Mouse (Mus musculus) hindbrain, postnatal 0 days (tissue): ENCODE measurements around the gene Kif2a. TPM values are rescaled to one million over a fixed set of nuclear protein-coding genes. Genes with fewer than 3 reads are reported as not detected.

Experiments
- ATAC-seq: fragments of 200-750 bp; cut with Nextera tagmentation; 2 replicates; pipeline ENCODE4 v1.8.0; 2017; ENCODE audit warnings: mild to moderate bottlenecking, moderate TSS enrichment, moderate library complexity
- DNase-seq: peaks from one replicate; pipeline ENCODE4 v3.0.0-alpha.2; 2015; ENCODE audit warnings: low spot score
- H3K27ac ChIP-seq: fragments of 300-500 bp; sonication (generic); 2 replicates; pipeline ENCODE4 v1.5.1; 2014; ENCODE audit warnings: mild to moderate bottlenecking
- H3K27me3 ChIP-seq: fragments of 300-500 bp; sonication (generic); 2 replicates; pipeline ENCODE4 v1.6.1; 2014; ENCODE audit warnings: low read length, mixed read lengths; ENCODE audit not compliant: insufficient read depth
- H3K36me3 ChIP-seq: fragments of 300-500 bp; sonication (generic); 2 replicates; pipeline ENCODE4 v1.6.1; 2014; ENCODE audit warnings: low read length, mixed read lengths; ENCODE audit not compliant: insufficient read depth
- H3K4me1 ChIP-seq: fragments of 300-500 bp; sonication (generic); 2 replicates; pipeline ENCODE4 v1.6.1; 2014; ENCODE audit warnings: antibody characterized with exemption, low read length, mixed read lengths; ENCODE audit not compliant: insufficient read depth
- H3K4me2 ChIP-seq: fragments of 300-500 bp; sonication (generic); 2 replicates; pipeline ENCODE4 v1.6.1; 2014; ENCODE audit warnings: low read depth, mild to moderate bottlenecking, low read length, moderate library complexity, mixed read lengths
- H3K4me3 ChIP-seq: fragments of 300-500 bp; sonication (generic); 2 replicates; pipeline ENCODE4 v1.5.1; 2014; ENCODE audit warnings: low read length
- H3K9ac ChIP-seq: fragments of 300-500 bp; sonication (generic); replicated peaks from 2 replicates; pipeline ENCODE4 v1.6.1; 2014; ENCODE audit warnings: mild to moderate bottlenecking, low read length, moderate library complexity, mixed read lengths
- H3K9me3 ChIP-seq: fragments of 300-500 bp; sonication (generic); 2 replicates; pipeline ENCODE4 v1.6.1; 2016; ENCODE audit warnings: low read length, mixed read lengths
- CTCF ChIP-seq: IDR thresholded peaks from 2 replicates; pipeline ENCODE4 v1.5.1; 2016; ENCODE audit warnings: antibody characterized with exemption, control low read depth, low read depth
- WGBS: fragments of 180-500 bp; shearing (Covaris S2); extraction: QIAGEN DNeasy Blood & Tissue Kit; methylation state at CpG from one replicate; pipeline ENCODE4 v1.1.7; 2014; 5-methylcytosine and 5-hydroxymethylcytosine counted together
- polyA plus RNA-seq: library from polyadenylated mRNA; unstranded; fragments of >200 nt; fragmentation: Nextera tagmentation; extraction: Ambion mirVana; gene quantifications from 2 replicates; pipeline ENCODE4 v1.2.1, GENCODE M21; 2015
- total RNA-seq: library from RNA; depleted of rRNA; stranded (reverse); fragments of >200 nt; gene quantifications from 2 replicates; pipeline ENCODE4 v1.2.3, GENCODE M21; 2014; rRNA removed

Kif2a gene
- total RNA-seq: 23.7 and 29.9 TPM in 2 replicates
- 81.2 and 102 TPM in 2 replicates for polyA plus RNA-seq

DNA sequence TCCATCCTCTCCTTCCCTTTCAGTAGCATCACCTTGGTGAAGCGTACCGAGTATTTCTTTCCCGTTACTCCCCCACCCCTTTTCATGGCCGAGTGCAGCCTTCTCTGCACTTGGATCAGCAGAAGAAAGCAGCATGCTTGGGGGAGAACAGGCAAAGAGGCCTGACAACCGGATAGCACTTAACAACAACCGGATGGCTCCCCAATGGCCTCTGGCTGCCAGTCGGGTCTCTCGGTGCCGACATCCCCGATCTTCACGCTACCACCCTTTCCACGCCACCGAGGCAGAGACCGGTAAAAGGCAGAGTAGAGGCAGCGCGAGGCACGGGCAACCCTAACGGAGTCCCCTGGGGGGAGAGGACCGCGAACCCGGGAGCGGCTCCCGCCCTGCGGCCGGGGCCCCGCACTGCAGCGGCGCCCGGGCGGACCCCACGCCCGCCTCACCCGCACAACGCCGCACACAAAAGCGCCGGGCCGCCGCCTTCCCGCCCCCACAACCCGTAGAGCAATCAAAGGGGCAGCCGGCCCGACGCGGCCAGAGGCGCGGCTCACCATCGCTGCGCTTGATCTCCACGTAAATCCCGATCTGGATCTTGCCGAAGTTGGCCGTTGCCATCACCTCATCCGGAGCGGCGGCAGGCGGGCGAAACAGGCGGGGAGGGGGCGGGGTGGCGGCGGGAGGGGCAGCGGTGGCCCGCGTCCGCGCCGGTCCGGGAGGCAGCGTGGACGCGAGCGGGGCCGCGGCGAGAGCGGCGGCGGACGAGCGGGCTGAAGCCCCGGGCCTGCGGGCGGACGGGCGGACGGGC, at the start of gene Kif2a:
Gene Kif2a, minus strand, starts transcription at position 666 of the 805 bp plus-strand sequence.
- no peak for TF ChIP-seq CTCF
- Histone ChIP-seq H3K4me1 (0 out of 2 replicates have a peak, but pooled peaks cover 3% of the 10 kb centered on the region), H3K4me3 (peak within 1 kb of the TSS; percentile 83), H3K4me2 (peak within 1 kb of the TSS; percentile 68), H3K36me3 (no peaks in the 10 kb centered on the region), H3K9me3 (no peaks in the 10 kb centered on the region), H3K9ac (peak within 1 kb of the TSS; percentile 90), H3K27me3 (no peaks in the 10 kb centered on the region), H3K27ac (peak within 1 kb of the TSS; percentile 92)
- WGBS: under 1% methylated on average over 74 of the region's 87 CpGs
- DNase-seq (peak; percentile 72), ATAC-seq (peak; percentile 75)

DNA sequence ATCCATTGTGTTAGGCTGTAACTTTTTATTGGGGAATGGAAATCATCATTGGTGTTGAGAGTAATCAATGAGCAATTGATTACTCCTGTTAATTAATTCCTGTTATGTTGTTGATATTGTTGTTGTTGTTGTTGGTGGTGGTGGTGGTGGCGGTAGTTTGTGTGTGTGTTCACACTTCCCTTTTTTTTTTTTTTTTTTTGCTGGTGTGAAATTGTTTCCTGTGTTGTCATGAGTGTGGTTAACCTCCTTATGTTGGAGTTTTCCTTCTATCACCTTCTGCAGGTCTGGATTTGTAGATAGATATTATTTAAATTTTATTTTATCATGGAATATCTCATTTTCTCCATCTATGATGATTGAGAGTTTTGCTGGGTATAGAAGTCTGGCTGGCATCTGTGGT, 47.1 kb upstream of the Kif2a start:
- ATAC-seq: no peak
- no peak for DNase-seq
- H3K36me3 ChIP-seq: no peaks in the 10 kb centered on the region
- H3K4me2 ChIP-seq: no peak overlapping the region
- H3K27ac ChIP-seq: no peak overlapping the region
- 100% methylated on average over 1 of the region's 1 CpGs for WGBS
- H3K27me3 ChIP-seq: no peaks in the 10 kb centered on the region
- no peaks in the 10 kb centered on the region for H3K9me3 ChIP-seq
- no peak overlapping the region for H3K9ac ChIP-seq
- TF ChIP-seq CTCF: no peak
- no peaks in the 10 kb centered on the region for H3K4me1 ChIP-seq
- no peak overlapping the region for H3K4me3 ChIP-seq

DNA sequence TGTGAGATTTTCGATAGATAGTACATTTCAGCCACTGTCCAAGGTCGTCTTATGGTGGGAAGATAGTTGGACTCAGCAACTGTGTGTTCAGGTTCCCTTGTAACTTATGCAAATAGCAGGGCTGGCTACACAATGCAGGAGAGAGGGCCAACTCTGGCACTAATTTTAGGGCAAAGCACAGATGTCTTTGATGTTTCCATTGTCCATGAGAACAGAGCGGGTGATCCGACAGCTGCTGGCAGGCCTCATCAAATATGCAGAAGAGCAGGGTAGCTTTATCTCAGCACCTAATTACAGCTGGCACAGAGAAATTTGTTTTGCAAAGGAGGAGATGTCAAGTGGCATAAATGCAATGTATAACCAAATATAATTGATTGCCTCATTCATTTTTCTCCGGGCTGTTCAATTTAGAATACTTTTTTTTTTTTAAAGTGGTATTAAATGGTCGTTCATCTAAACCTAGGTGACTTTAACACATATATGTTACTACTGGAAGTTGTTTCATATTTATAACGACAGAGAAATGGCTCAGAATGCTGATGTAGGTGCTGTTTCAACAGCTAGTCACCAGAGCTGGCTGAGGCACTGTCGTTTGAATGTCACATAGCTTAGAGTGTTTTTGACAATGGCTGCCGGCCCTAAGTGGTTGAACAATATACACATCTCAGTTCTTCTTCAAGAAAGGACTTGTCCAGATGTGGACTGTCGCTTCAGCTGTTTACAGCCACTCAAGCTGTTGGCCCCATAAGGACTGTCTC, 43.4 kb upstream of the Kif2a start:
- Histone ChIP-seq H3K27ac (no peak overlapping the region), H3K4me3 (no peak overlapping the region)
- no peak for TF ChIP-seq CTCF

DNA sequence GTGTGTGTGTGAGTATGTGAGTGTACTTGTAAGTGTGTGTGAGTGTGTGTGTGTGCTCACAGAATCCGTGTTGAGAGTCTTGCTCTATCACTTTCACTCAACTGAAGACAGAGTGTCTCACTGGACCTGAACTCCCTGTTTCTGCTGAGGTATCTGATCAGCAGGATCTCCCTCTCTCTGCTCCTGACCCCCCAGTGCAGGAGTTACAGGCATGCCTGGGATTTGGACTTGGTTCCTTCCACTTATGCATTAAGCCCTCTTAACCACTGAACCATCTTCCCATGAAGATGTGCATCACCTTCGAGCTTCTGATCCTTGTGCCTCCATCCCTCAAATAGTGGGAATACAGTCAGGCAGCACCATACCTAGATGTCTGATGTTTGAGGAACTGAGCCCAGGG, 42.3 kb upstream of the Kif2a start:
- Histone ChIP-seq H3K36me3 (no peaks in the 10 kb centered on the region), H3K4me2 (no peak overlapping the region), H3K9me3 (no peaks in the 10 kb centered on the region), H3K9ac (no peak overlapping the region), H3K27ac (no peak overlapping the region), H3K4me1 (no peaks in the 10 kb centered on the region), H3K4me3 (no peak overlapping the region), H3K27me3 (no peaks in the 10 kb centered on the region)
- DNase-seq (no peak), ATAC-seq (no peak)
- no peak for TF ChIP-seq CTCF
- 91% methylated on average over 2 of the region's 2 CpGs for WGBS

More for the DNA sequence above, 43.4 kb upstream of the Kif2a start:
- WGBS: 52% methylated on average over 10 of the region's 10 CpGs
- ATAC-seq (no peak), DNase-seq (no peak)
- Histone ChIP-seq H3K9me3 (no peaks in the 10 kb centered on the region), H3K4me2 (no peak overlapping the region), H3K27me3 (no peaks in the 10 kb centered on the region), H3K36me3 (no peaks in the 10 kb centered on the region), H3K9ac (no peak overlapping the region), H3K4me1 (no peaks in the 10 kb centered on the region)

DNA sequence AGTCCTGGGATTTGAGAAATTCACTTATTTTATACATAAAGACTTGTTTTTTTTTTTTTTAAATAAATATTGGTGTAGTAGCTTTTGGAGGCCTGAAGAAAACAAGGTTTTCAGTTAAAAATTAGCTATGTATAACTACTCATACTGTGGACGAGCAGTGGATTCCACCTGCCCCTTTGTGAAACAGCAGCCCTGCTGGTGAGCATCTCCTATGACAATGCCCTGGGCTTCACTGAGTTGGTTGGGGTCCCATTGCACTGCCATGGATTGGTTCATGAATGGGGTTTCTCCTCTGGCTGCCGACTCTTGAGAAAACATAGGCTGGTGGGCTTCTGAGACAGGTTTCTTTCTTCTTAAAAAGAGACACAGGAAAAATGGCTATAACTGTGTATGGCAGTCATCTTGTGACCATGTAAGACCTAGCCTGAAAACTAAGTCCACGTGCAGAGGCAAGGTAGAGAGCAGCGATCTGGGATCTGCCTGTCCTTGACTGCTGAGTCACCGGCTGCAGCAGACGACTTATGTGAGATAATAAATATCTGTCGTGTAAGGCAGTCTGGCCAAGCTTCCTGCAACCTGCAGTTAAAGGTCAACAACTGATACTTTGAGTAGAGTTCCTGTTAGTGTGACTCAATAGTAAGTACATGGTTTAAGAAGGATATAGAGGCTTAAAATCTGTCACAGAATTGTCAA, 41.3 kb upstream of the Kif2a start:
- 73% methylated on average over 7 of the region's 7 CpGs for WGBS

DNA sequence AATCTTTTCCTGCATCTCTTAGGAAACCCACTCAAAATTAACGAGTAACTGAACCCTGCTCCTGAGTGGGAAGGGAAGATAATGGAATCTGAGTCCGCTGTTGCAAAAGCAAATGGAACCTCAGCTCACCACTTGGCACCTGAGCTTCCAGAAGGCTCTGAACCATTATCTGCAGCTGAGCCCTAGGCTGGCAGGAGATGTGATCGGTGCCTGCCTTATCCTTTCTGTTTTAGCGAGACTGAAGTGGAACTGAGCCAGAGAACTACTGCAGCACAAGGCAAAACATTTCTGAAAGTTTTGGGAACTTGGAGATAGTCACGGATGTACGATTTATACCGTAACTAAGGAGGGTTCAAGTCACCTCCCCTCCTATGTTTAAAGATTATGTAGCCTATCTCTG, 38.2 kb upstream of the Kif2a start:
- no peaks in the 10 kb centered on the region for H3K27me3 ChIP-seq
- no peaks in the 10 kb centered on the region for H3K36me3 ChIP-seq
- H3K9ac ChIP-seq: no peak overlapping the region
- DNase-seq (no peak), ATAC-seq (no peak)
- no peaks in the 10 kb centered on the region for H3K4me1 ChIP-seq
- TF ChIP-seq CTCF: no peak
- no peak overlapping the region for H3K27ac ChIP-seq
- H3K4me3 ChIP-seq: no peak overlapping the region
- WGBS: 72% methylated on average over 7 of the region's 7 CpGs
- no peaks in the 10 kb centered on the region for H3K9me3 ChIP-seq
- no peak overlapping the region for H3K4me2 ChIP-seq

More for the DNA sequence above, 41.3 kb upstream of the Kif2a start:
- Histone ChIP-seq H3K9ac (no peak overlapping the region), H3K9me3 (no peaks in the 10 kb centered on the region), H3K27me3 (no peaks in the 10 kb centered on the region), H3K36me3 (no peaks in the 10 kb centered on the region), H3K27ac (no peak overlapping the region), H3K4me1 (no peaks in the 10 kb centered on the region), H3K4me3 (no peak overlapping the region), H3K4me2 (no peak overlapping the region)
- ATAC-seq: no peak
- TF ChIP-seq CTCF: no peak
- DNase-seq: no peak
